In the genomic region with DNA sequence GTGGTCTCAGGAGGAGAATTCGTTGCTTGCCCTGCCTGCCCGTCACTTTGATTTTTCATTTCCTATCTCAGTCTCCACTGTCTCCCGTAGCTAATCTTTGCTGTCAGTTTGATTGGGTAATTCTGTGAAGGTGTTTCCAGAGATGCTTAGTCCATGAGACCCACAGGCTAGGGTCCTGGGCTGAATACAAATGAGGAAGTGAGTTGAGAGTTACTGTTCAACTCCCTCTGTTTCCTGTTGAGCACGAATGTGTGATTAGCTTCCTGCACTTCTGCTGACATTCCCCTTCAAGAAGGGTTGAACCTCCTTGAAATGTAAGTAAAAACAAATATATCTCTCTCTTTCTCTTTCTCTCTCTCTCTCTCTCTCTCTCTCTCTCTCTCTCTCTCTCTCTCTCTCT, we compare ENCODE assay signal across 31 mouse cellular contexts. TPM values are rescaled to one million over a fixed set of nuclear protein-coding genes. Genes with fewer than 3 reads are reported as not detected.
DNase-seq lines count a peak whose midpoint lies in the region; ATAC-seq and TF ChIP-seq lines count a peak whose summit lies in the region.
"Had no signal": no experiment of that assay in that cellular context is flagged by ENCODE, and none has a peak within 500 bp of the region (broad histone marks: within the 10 kb centered on the region; RNA-seq: fewer than 3 reads in every experiment).

No protein-coding gene starts in this region.

- no peak overlapping the region for H3K4me3 ChIP-seq in CH12.LX (replicated peaks in 1 of 3; ENCODE audit: low read depth in 2 of 3, low read length in 2 of 3, poor library complexity in 1 of 3)
- no peak overlapping the region for H3K4me3 ChIP-seq in bone marrow macrophage, adult 2 months (ENCODE audit: insufficient read depth, low read length)
- peak overlapping the region; percentile 42 for H3K4me3 ChIP-seq in megakaryocyte, embryonic 14.5 days (replicated peaks)
- no peak overlapping the region for H3K4me3 ChIP-seq in hindbrain, embryonic 14.5 days (replicated peaks; ENCODE audit: low read length)
- no peak overlapping the region for H3K4me3 ChIP-seq in heart, embryonic 12.5 days
- H3K4me3 ChIP-seq: embryonic facial prominence, embryonic 12.5 days; embryonic facial prominence, embryonic 15.5 days; forebrain, embryonic 15.5 days; heart, embryonic 15.5 days; hindbrain, embryonic 15.5 days had no signal

- no peak for TF ChIP-seq POLR2A in CH12.LX (IDR thresholded peaks at IDR 0.05; ENCODE audit: low read depth, low read length)
- no peak for TF ChIP-seq POLR2A in bone marrow macrophage, adult 2 months (IDR thresholded peaks at IDR 0.05; ENCODE audit: borderline replicate concordance, low read depth, low read length)

- H3K9me3 ChIP-seq in CH12.LX (replicated peaks; ENCODE audit: low read length) = no peaks in the 10 kb centered on the region
- H3K9me3 ChIP-seq in megakaryocyte, embryonic 14.5 days = no peaks in the 10 kb centered on the region
- H3K9me3 ChIP-seq in hindbrain, embryonic 14.5 days (ENCODE audit: control insufficient read depth, low read length) = no peaks in the 10 kb centered on the region; the same call in 1 of the 2 replicates
- no peaks in the 10 kb centered on the region for H3K9me3 ChIP-seq in heart, embryonic 12.5 days (replicated peaks)
- H3K9me3 ChIP-seq: embryonic facial prominence, embryonic 12.5 days; embryonic facial prominence, embryonic 15.5 days; forebrain, embryonic 15.5 days; heart, embryonic 15.5 days; hindbrain, embryonic 15.5 days had no signal

- in situ Hi-C loops in CH12.LX (cut with MboI; ENCODE audit: low pct_ligation_motif_present, low pct_unique_long_range_greater_than_20kb, low sequenced_read_pairs) = no loop called here

- 68% methylated on average over 4 of the region's 4 CpGs for WGBS in hindbrain, embryonic 14.5 days
- WGBS in heart, embryonic 12.5 days = 50% methylated on average over 4 of the region's 4 CpGs

- peak; percentile 76 to 86 for ATAC-seq in hematopoietic stem cell, adult 5-6 weeks (replicated peaks in 1 of 2; ENCODE audit: insufficient read depth in 1 of 2, low FRiP score in 2 of 2, low TSS enrichment in 1 of 2, low read depth in 1 of 2, poor library complexity in 2 of 2, severe bottlenecking in 2 of 2)
- ATAC-seq in hindbrain, embryonic 14.5 days (ENCODE audit: low FRiP score) = no peak
- ATAC-seq in heart, embryonic 12.5 days (ENCODE audit: insufficient number of reproducible peaks, low FRiP score) = no peak
- ATAC-seq: CD4-positive, CD25-positive, alpha-beta regulatory T cell, adult 4 months; forebrain, embryonic 15.5 days; intestine, postnatal 0 days had no signal

- H3K4me1 ChIP-seq in CH12.LX (ENCODE audit: control insufficient read depth in 1 of 2, insufficient read depth in 2 of 2) = peaks cover 2 to 13% of the 10 kb centered on the region in 2 experiments; a peak in 3 of 4 replicates
- H3K4me1 ChIP-seq in bone marrow macrophage, adult 2 months (ENCODE audit: control insufficient read depth, insufficient read depth, low read length) = peaks cover 25% of the 10 kb centered on the region
- H3K4me1 ChIP-seq in megakaryocyte, embryonic 14.5 days = peaks cover 13% of the 10 kb centered on the region
- no peaks in the 10 kb centered on the region for H3K4me1 ChIP-seq in hindbrain, embryonic 14.5 days (replicated peaks; ENCODE audit: control insufficient read depth, insufficient read depth, low read length)
- no peaks in the 10 kb centered on the region for H3K4me1 ChIP-seq in heart, embryonic 12.5 days (replicated peaks)
- H3K4me1 ChIP-seq: embryonic facial prominence, embryonic 12.5 days; embryonic facial prominence, embryonic 15.5 days; forebrain, embryonic 15.5 days; heart, embryonic 15.5 days; hindbrain, embryonic 15.5 days had no signal

- dilution Hi-C loops in CH12.LX (cut with MboI; ENCODE audit: extremely low pct_ligation_motif_present, extremely low pct_unique_long_range_greater_than_20kb, low sequenced_read_pairs) = no loop called here

- peaks cover 3% of the 10 kb centered on the region for H3K27me3 ChIP-seq in CH12.LX (replicated peaks)
- peaks cover 2% of the 10 kb centered on the region for H3K27me3 ChIP-seq in megakaryocyte, embryonic 14.5 days (replicated peaks)
- H3K27me3 ChIP-seq in hindbrain, embryonic 14.5 days (ENCODE audit: control insufficient read depth, insufficient read depth, low read length) = no peaks in the 10 kb centered on the region
- H3K27me3 ChIP-seq in heart, embryonic 12.5 days (replicated peaks) = no peaks in the 10 kb centered on the region
- H3K27me3 ChIP-seq: embryonic facial prominence, embryonic 12.5 days; embryonic facial prominence, embryonic 15.5 days; forebrain, embryonic 15.5 days; heart, embryonic 15.5 days; hindbrain, embryonic 15.5 days had no signal

- no peak overlapping the region for H3K9ac ChIP-seq in CH12.LX (ENCODE audit: insufficient read depth, low read depth)
- H3K9ac ChIP-seq in hindbrain, embryonic 14.5 days = no peak overlapping the region
- no peak overlapping the region for H3K9ac ChIP-seq in heart, embryonic 12.5 days
- H3K9ac ChIP-seq: embryonic facial prominence, embryonic 12.5 days; embryonic facial prominence, embryonic 15.5 days; forebrain, embryonic 15.5 days; heart, embryonic 15.5 days; hindbrain, embryonic 15.5 days had no signal

- H3K79me2 ChIP-seq in CH12.LX (replicated peaks; ENCODE audit: control insufficient read depth, extremely low read depth, insufficient read depth, poor library complexity, severe bottlenecking) = no peaks in the 10 kb centered on the region

- no peak overlapping the region for H3K27ac ChIP-seq in CH12.LX (ENCODE audit: insufficient read depth, low read depth)
- H3K27ac ChIP-seq in bone marrow macrophage, adult 2 months (ENCODE audit: insufficient read depth, low read depth, low read length) = peak overlapping the region; percentile 51
- no peak overlapping the region for H3K27ac ChIP-seq in hindbrain, embryonic 14.5 days
- H3K27ac ChIP-seq in heart, embryonic 12.5 days (ENCODE audit: poor library complexity, severe bottlenecking) = no peak overlapping the region
- H3K27ac ChIP-seq: embryonic facial prominence, embryonic 12.5 days; embryonic facial prominence, embryonic 15.5 days; forebrain, embryonic 15.5 days; heart, embryonic 15.5 days; hindbrain, embryonic 15.5 days had no signal

- no peak for TF ChIP-seq CTCF in CH12.LX (conservative IDR thresholded peaks at IDR 0.05 in 1 of 2, IDR thresholded peaks at IDR 0.05 in 1 of 2; ENCODE audit: low read depth in 2 of 2, low read length in 2 of 2)
- TF ChIP-seq CTCF in bone marrow macrophage, adult 2 months (IDR thresholded peaks at IDR 0.05; ENCODE audit: low read depth, low read length) = no peak

- no peak for TF ChIP-seq RAD21 in CH12.LX (IDR thresholded peaks at IDR 0.05; ENCODE audit: low read depth, low read length)

- TF ChIP-seq EP300 in CH12.LX (IDR thresholded peaks at IDR 0.05; ENCODE audit: low read length) = no peak

- DNase-seq in CH12.LX (ENCODE audit: extremely low read depth) = no peak
- no peak for DNase-seq in hindbrain, embryonic 14.5 days (ENCODE audit: low spot score)
- no peak for DNase-seq in lung, postnatal 14 days
- no peak for DNase-seq in right cerebral cortex, postnatal 14 days
- DNase-seq: adrenal gland, adult 2 months; adrenal gland, postnatal 25 days; cerebellum, adult 18-20 months; cerebellum, adult 9-10 months; cerebellum, postnatal 14 days; gastrocnemius, postnatal 10 days; gastrocnemius, postnatal 36 days; heart, adult 11 months; heart, postnatal 10 days; heart, postnatal 36 days had no signal

- no peaks in the 10 kb centered on the region for H3K36me3 ChIP-seq in CH12.LX (replicated peaks in 1 of 2; ENCODE audit: control insufficient read depth in 1 of 2, insufficient read depth in 1 of 2, low read length in 1 of 2)
- H3K36me3 ChIP-seq in megakaryocyte, embryonic 14.5 days (replicated peaks; ENCODE audit: low read length) = no peaks in the 10 kb centered on the region
- H3K36me3 ChIP-seq in hindbrain, embryonic 14.5 days (replicated peaks; ENCODE audit: control insufficient read depth, insufficient read depth) = no peaks in the 10 kb centered on the region
- no peaks in the 10 kb centered on the region for H3K36me3 ChIP-seq in heart, embryonic 12.5 days
- H3K36me3 ChIP-seq: embryonic facial prominence, embryonic 12.5 days; embryonic facial prominence, embryonic 15.5 days; forebrain, embryonic 15.5 days; heart, embryonic 15.5 days; hindbrain, embryonic 15.5 days had no signal

- H3K4me2 ChIP-seq in CH12.LX (ENCODE audit: insufficient read depth, low read depth, poor library complexity, severe bottlenecking) = 0 out of 2 replicates have a peak overlapping the region, but pooled peaks have one; percentile 18
- H3K4me2 ChIP-seq in hindbrain, embryonic 14.5 days (replicated peaks) = no peak overlapping the region
- no peak overlapping the region for H3K4me2 ChIP-seq in heart, embryonic 12.5 days
- H3K4me2 ChIP-seq: embryonic facial prominence, embryonic 12.5 days; embryonic facial prominence, embryonic 15.5 days; forebrain, embryonic 15.5 days; heart, embryonic 11.5 days; heart, embryonic 15.5 days; hindbrain, embryonic 15.5 days had no signal

RNA-seq across cellular contexts. Expression of gene Rnasel, which starts 36.4 kb away (rescaled TPM):
- total RNA-seq in CH12.LX (2012; rRNA removed) (7.5 and 8.4 TPM in 2 replicates), CH12.LX (2014; rRNA removed) (9.2 and 9.7 TPM in 2 replicates)
- polyA plus RNA-seq in CH12.LX (2012; ENCODE audit: insufficient read length, low read depth) = 18.8 and 19.8 TPM in 2 replicates
- polyA plus RNA-seq in bone marrow macrophage, adult 2 months (2012; ENCODE audit: insufficient read depth, insufficient read length, missing spikeins) = 103 and 119 TPM in 2 replicates
- total RNA-seq in hematopoietic stem cell, adult 5-6 weeks (2017) = 76.4 and 117 TPM in 2 replicates
- polyA plus RNA-seq in megakaryocyte, embryonic 14.5 days (2012; ENCODE audit: insufficient read depth, low replicate concordance) = 2.3 and 3.2 TPM in 2 replicates
- polyA plus RNA-seq in hindbrain, embryonic 14.5 days (2014; fragmentation: Nextera tagmentation; extraction: Ambion mirVana) = 37.2 and 40.9 TPM in 2 replicates
- 11.8 and 12.8 TPM in 2 replicates for polyA plus RNA-seq in heart, embryonic 12.5 days (2016; fragmentation: Nextera tagmentation; extraction: Ambion mirVana)
- total RNA-seq: ES-E14 had no signal

RNA-seq across cellular contexts. Expression of gene Rgs16, which starts 45.5 kb away (rescaled TPM):
- total RNA-seq in CH12.LX (2012; rRNA removed) = 0.21 and 0.25 TPM in 2 replicates
- total RNA-seq in CH12.LX (2014; rRNA removed) = 0.15 TPM in 2 replicates
- polyA plus RNA-seq in CH12.LX (2012; ENCODE audit: insufficient read length, low read depth) = 0.26 TPM in 1 of 2 replicates, not detected in the other
- 0.23 and 0.35 TPM in 2 replicates for polyA plus RNA-seq in bone marrow macrophage, adult 2 months (2012; ENCODE audit: insufficient read depth, insufficient read length, missing spikeins)
- total RNA-seq in hematopoietic stem cell, adult 5-6 weeks (2017) = 0.45 TPM in 1 of 2 replicates, not detected in the other
- polyA plus RNA-seq in megakaryocyte, embryonic 14.5 days (2012; ENCODE audit: insufficient read depth, low replicate concordance) = not detected in 2 replicates
- 6.5 and 6.8 TPM in 2 replicates for polyA plus RNA-seq in hindbrain, embryonic 14.5 days (2014; fragmentation: Nextera tagmentation; extraction: Ambion mirVana)
- polyA plus RNA-seq in heart, embryonic 12.5 days (2016; fragmentation: Nextera tagmentation; extraction: Ambion mirVana) = 4.7 and 5.2 TPM in 2 replicates

RNA-seq across cellular contexts. Expression of gene Rgsl1, which starts 58.3 kb away (rescaled TPM):
- not detected in 2 replicates for total RNA-seq in CH12.LX (2012; rRNA removed)
- total RNA-seq in CH12.LX (2014; rRNA removed) = not detected in 2 replicates
- polyA plus RNA-seq in CH12.LX (2012; ENCODE audit: insufficient read length, low read depth) = 0.10 and 0.20 TPM in 2 replicates
- polyA plus RNA-seq in bone marrow macrophage, adult 2 months (2012; ENCODE audit: insufficient read depth, insufficient read length, missing spikeins) = 0.36 and 0.49 TPM in 2 replicates
- total RNA-seq in hematopoietic stem cell, adult 5-6 weeks (2017) = not detected in 2 replicates
- not detected in 2 replicates for polyA plus RNA-seq in megakaryocyte, embryonic 14.5 days (2012; ENCODE audit: insufficient read depth, low replicate concordance)
- 0.13 and 0.16 TPM in 2 replicates for polyA plus RNA-seq in hindbrain, embryonic 14.5 days (2014; fragmentation: Nextera tagmentation; extraction: Ambion mirVana)
- not detected in 2 replicates for polyA plus RNA-seq in heart, embryonic 12.5 days (2016; fragmentation: Nextera tagmentation; extraction: Ambion mirVana)
- total RNA-seq: ES-E14; gastrocnemius, postnatal 10 days; heart, adult 8-10 months; heart, postnatal 10 days; heart, postnatal 36 days had no signal
- polyA plus RNA-seq: C2C12; forebrain, embryonic 11.5 days; heart, embryonic 11.5 days; heart, embryonic 15.5 days; hindbrain, embryonic 11.5 days had no signal

Comparison
In these comparisons a context has a peak if more than half of its experiments do, and no peak if none do; other contexts are left out.
1. ATAC-seq: peak in hematopoietic stem cell, adult 5-6 weeks (2 of 2); none in hindbrain, embryonic 14.5 days (single experiment) and heart, embryonic 12.5 days (single experiment).